Mouse (Mus musculus): Measurements from ENCODE around the gene Gtf2h5.

DNA sequence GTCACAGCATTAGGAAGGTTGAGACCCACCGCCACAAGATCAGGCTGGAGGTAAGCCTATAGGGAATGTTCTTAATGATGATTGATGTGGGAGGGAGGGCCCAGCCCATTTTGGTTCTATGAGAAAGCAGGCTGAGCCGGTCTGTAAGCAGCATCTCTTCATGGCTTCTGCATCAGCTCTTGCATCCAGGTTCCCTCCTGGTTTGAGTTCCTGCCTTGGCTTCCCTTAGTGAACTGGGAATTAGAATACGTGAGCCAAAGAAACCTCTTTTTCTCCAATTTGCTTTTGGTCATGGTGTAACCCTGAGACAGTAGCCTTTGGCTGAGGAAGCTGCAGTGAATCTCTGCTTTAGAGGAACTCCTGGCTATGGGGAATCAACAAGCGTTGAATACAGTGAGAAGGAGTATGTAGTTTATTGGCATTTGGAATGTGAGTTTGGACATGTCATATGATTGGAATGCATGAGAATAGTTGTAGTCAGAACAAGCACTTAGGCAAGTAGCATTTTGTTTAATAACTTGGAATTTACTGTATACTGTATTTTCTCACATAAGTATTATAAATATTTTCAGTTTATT lies 37.7 kb downstream of the Gtf2h5 start:
- TF ChIP-seq EP300 (IDR thresholded peaks at IDR 0.05; ENCODE audit: insufficient read depth, low read depth, low read length), result no peak
- no peak for TF ChIP-seq CTCF (IDR thresholded peaks at IDR 0.05; ENCODE audit: low read depth, low read length)

All from ES-Bruce4 (cell line).